Mouse (Mus musculus) heart, embryonic 13.5 days (tissue): Measurements from ENCODE around the gene Marveld1. TPM values are rescaled to one million over a fixed set of nuclear protein-coding genes. Genes with fewer than 3 reads are reported as not detected.

Experiments
- ATAC-seq: fragments of 200-750 bp; cut with Nextera tagmentation; 2 replicates; pipeline ENCODE4 v1.8.0; 2017; ENCODE audit warnings: moderate TSS enrichment; ENCODE audit not compliant: insufficient number of reproducible peaks, low FRiP score, low TSS enrichment; ENCODE audit errors: extremely low read depth
- H3K27ac ChIP-seq: fragments of 300-500 bp; sonication (generic); replicated peaks from 2 replicates; pipeline ENCODE4 v1.5.1; 2015; ENCODE audit warnings: moderate library complexity, mild to moderate bottlenecking, inconsistent platforms
- H3K27me3 ChIP-seq: fragments of 300-500 bp; sonication (generic); replicated peaks from 2 replicates; pipeline ENCODE4 v1.6.1; 2015; ENCODE audit warnings: mild to moderate bottlenecking, inconsistent platforms
- H3K36me3 ChIP-seq: fragments of 300-500 bp; sonication (generic); 2 replicates; pipeline ENCODE4 v1.6.1; 2015; ENCODE audit warnings: mild to moderate bottlenecking, inconsistent platforms
- H3K4me1 ChIP-seq: fragments of 300-500 bp; sonication (generic); 2 replicates; pipeline ENCODE4 v1.6.1; 2015; ENCODE audit warnings: inconsistent platforms
- H3K4me2 ChIP-seq: fragments of 300-500 bp; sonication (generic); 2 replicates; pipeline ENCODE4 v1.6.1; 2015; ENCODE audit warnings: inconsistent platforms, mild to moderate bottlenecking, moderate library complexity
- H3K4me3 ChIP-seq: fragments of 300-500 bp; sonication (generic); 2 replicates; pipeline ENCODE4 v1.5.1; 2015; ENCODE audit warnings: moderate library complexity, mild to moderate bottlenecking, inconsistent platforms
- H3K9ac ChIP-seq: fragments of 300-500 bp; sonication (generic); 2 replicates; pipeline ENCODE4 v1.6.1; 2015; ENCODE audit warnings: inconsistent platforms, mild to moderate bottlenecking, moderate library complexity
- H3K9me3 ChIP-seq: fragments of 300-500 bp; sonication (generic); 2 replicates; pipeline ENCODE4 v1.6.1; 2016; ENCODE audit warnings: inconsistent platforms
- WGBS: fragments of 180-500 bp; shearing (Covaris S2); methylation state at CpG from one replicate; pipeline ENCODE4 v1.1.7; 2015; ENCODE audit warnings: mixed read lengths; 5-methylcytosine and 5-hydroxymethylcytosine counted together
- polyA plus RNA-seq: library from polyadenylated mRNA; unstranded; fragments of >200 nt; fragmentation: Nextera tagmentation; extraction: Ambion mirVana; gene quantifications from 2 replicates; pipeline ENCODE4 v1.2.1, GENCODE M21; 2015

Marveld1 gene
- 7.4 and 7.7 TPM in 2 replicates for polyA plus RNA-seq

GRCm38 (mm10) chr19:42147170-42147768 lies at the start of gene Marveld1:
Marveld1 (plus strand) TSS chr19:42147400.
- WGBS, result under 1% methylated on average over 30 of the region's 57 CpGs
- no peaks in the 10 kb centered on the region; the same call in 1 of the 2 replicates for H3K27me3 ChIP-seq
- H3K9me3 ChIP-seq, result no peaks in the 10 kb centered on the region
- H3K4me3 ChIP-seq, result peak within 1 kb of the TSS; percentile 81
- H3K9ac ChIP-seq, result peak within 1 kb of the TSS; percentile 97
- peaks cover 59% of the 10 kb centered on the region for H3K4me1 ChIP-seq
- peak within 1 kb of the TSS; percentile 93 for H3K4me2 ChIP-seq
- H3K27ac ChIP-seq, result peak within 1 kb of the TSS; percentile 93
- peak; percentile 62; the same call in 1 of the 2 replicates for ATAC-seq
- H3K36me3 ChIP-seq, result peaks cover 18% of the 10 kb centered on the region

DNA sequence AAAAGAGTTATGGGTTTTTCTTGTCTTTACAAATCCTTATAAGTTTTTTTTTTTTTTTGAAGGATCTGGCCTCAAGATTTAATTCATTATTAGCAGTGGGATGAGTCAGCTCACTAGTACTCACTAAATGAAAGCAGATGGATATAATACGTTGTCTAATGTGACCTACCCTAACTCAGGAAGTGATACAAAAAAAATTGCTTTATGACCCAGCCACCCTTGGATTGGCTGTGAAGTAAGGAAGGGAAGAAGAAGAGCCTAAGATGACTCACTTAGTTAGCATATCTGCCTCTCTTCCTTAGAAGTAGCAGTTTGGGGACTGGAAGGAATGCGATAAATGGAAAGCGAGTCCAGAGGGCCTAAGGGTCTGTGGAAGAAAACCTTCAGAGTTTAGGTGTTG lies 47.8 kb upstream of the Marveld1 start:
- H3K27ac ChIP-seq, result no peak overlapping the region
- no peak overlapping the region for H3K4me2 ChIP-seq
- no peaks in the 10 kb centered on the region for H3K9me3 ChIP-seq
- H3K4me1 ChIP-seq, result no peaks in the 10 kb centered on the region
- whole genome bisulfite sequencing, result 78% methylated on average over 3 of the region's 3 CpGs
- H3K36me3 ChIP-seq, result peaks cover 41% of the 10 kb centered on the region
- no peak for ATAC-seq
- H3K27me3 ChIP-seq, result no peaks in the 10 kb centered on the region
- no peak overlapping the region for H3K4me3 ChIP-seq
- no peak overlapping the region for H3K9ac ChIP-seq

- H3K9ac ChIP-seq, result no peak overlapping the region
- peaks cover 54% of the 10 kb centered on the region for H3K36me3 ChIP-seq
- H3K4me2 ChIP-seq, result no peak overlapping the region
- no peaks in the 10 kb centered on the region for H3K9me3 ChIP-seq
- H3K27ac ChIP-seq, result no peak overlapping the region
- ATAC-seq, result no peak
- no peak overlapping the region for H3K4me3 ChIP-seq
- no peaks in the 10 kb centered on the region for H3K27me3 ChIP-seq
- H3K4me1 ChIP-seq, result no peaks in the 10 kb centered on the region
- 89% methylated on average over 9 of the region's 9 CpGs for WGBS
Measured at GRCm38 (mm10) chr19:42104681-42105080, 42.5 kb upstream of the Marveld1 start.

GRCm38 (mm10) chr19:42115783-42116335 lies 31.3 kb upstream of the Marveld1 start:
- no peaks in the 10 kb centered on the region for H3K27me3 ChIP-seq
- H3K4me3 ChIP-seq, result no peak overlapping the region
- no peak overlapping the region for H3K27ac ChIP-seq
- ATAC-seq, result no peak
- peaks cover 83% of the 10 kb centered on the region for H3K36me3 ChIP-seq
- no peaks in the 10 kb centered on the region for H3K9me3 ChIP-seq
- 86% methylated on average over 4 of the region's 4 CpGs for WGBS
- H3K4me1 ChIP-seq, result no peaks in the 10 kb centered on the region
- no peak overlapping the region for H3K9ac ChIP-seq
- H3K4me2 ChIP-seq, result no peak overlapping the region

DNA sequence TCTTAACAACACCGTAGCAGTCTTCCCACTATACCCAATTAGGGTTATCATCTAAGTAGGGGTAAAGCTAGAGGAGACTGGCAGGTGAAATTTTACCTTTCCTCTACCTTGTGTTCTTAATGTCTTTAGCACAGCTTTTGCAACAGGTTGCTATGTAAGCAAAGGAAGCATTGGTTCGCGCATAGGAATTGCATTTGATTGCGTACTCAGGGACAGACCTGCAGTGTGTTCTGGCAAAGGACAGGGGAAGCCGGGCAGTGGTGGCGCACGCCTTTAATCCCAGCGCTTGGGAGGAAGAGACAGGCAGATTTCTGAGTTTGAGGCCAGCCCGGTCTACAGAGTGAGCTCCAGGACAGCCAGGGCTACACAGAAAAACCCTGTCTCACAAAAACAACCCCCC lies 29.1 kb upstream of the Marveld1 start:
- H3K4me3 ChIP-seq, result no peak overlapping the region
- H3K27ac ChIP-seq, result no peak overlapping the region
- 95% methylated on average over 9 of the region's 9 CpGs for WGBS
- no peak overlapping the region for H3K9ac ChIP-seq
- H3K4me2 ChIP-seq, result no peak overlapping the region
- no peaks in the 10 kb centered on the region for H3K27me3 ChIP-seq
- H3K9me3 ChIP-seq, result no peaks in the 10 kb centered on the region
- H3K4me1 ChIP-seq, result no peaks in the 10 kb centered on the region
- peaks cover 95% of the 10 kb centered on the region for H3K36me3 ChIP-seq
- no peak for ATAC-seq

GRCm38 (mm10) chr19:42118596-42118995 lies 28.6 kb upstream of the Marveld1 start:
- no peak overlapping the region for H3K9ac ChIP-seq

GRCm38 (mm10) chr19:42120451-42120850 lies 26.7 kb upstream of the Marveld1 start:
- Histone ChIP-seq H3K4me1 (peaks cover 15% of the 10 kb centered on the region), H3K27ac (no peak overlapping the region), H3K9me3 (no peaks in the 10 kb centered on the region), H3K4me2 (no peak overlapping the region), H3K9ac (no peak overlapping the region), H3K27me3 (no peaks in the 10 kb centered on the region), H3K4me3 (no peak overlapping the region), H3K36me3 (peaks cover 94% of the 10 kb centered on the region)
- 86% methylated on average over 8 of the region's 8 CpGs for WGBS
- ATAC-seq, result no peak

More at GRCm38 (mm10) chr19:42118596-42118995, 28.6 kb upstream of the Marveld1 start:
- Histone ChIP-seq H3K27ac (no peak overlapping the region), H3K4me3 (no peak overlapping the region), H3K4me2 (no peak overlapping the region), H3K36me3 (peaks cover 95% of the 10 kb centered on the region), H3K9me3 (no peaks in the 10 kb centered on the region), H3K27me3 (no peaks in the 10 kb centered on the region), H3K4me1 (0 out of 2 replicates have a peak, but pooled peaks cover 2% of the 10 kb centered on the region)
- WGBS, result 75% methylated on average over 5 of the region's 5 CpGs
- no peak for ATAC-seq

DNA sequence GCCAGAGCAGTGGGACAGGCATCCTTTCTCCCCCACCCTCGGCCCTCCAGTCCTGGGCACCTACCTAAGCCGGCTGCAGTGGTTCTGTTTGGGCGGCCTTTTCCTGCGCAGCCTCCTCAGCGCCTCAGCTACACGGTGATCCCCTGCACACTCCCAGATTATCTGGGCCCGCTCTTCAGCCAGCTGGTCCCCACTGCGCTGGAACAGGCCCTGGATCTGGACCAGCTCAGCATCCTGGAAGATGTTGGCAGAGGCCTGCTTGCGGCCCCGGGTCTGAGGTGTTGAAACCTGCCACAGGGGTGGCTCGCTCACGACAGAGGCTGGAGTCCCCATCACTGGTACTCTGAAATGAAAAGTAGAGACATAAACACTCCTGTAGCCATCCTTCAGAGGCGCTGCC lies 22.5 kb upstream of the Marveld1 start:
- Histone ChIP-seq H3K4me2 (no peak overlapping the region), H3K27ac (no peak overlapping the region), H3K4me3 (no peak overlapping the region), H3K9ac (no peak overlapping the region), H3K36me3 (peaks cover 54% of the 10 kb centered on the region), H3K4me1 (peaks cover 50% of the 10 kb centered on the region), H3K9me3 (no peaks in the 10 kb centered on the region), H3K27me3 (no peaks in the 10 kb centered on the region)
- WGBS, result 74% methylated on average over 13 of the region's 13 CpGs
- no peak for ATAC-seq

GRCm38 (mm10) chr19:42125501-42126218 lies 21.5 kb upstream of the Marveld1 start:
- Histone ChIP-seq H3K9me3 (no peaks in the 10 kb centered on the region), H3K4me3 (no peak overlapping the region), H3K9ac (0 out of 2 replicates have a peak overlapping the region, but pooled peaks have one; percentile 0), H3K4me2 (peak overlapping the region; percentile 10; the same call in 1 of the 2 replicates), H3K27ac (peak overlapping the region; percentile 46), H3K27me3 (no peaks in the 10 kb centered on the region), H3K4me1 (peaks cover 58% of the 10 kb centered on the region), H3K36me3 (peaks cover 44% of the 10 kb centered on the region)
- 62% methylated on average over 11 of the region's 11 CpGs for WGBS
- no peak for ATAC-seq

GRCm38 (mm10) chr19:42126219-42126605 lies 21.0 kb upstream of the Marveld1 start:
- peak overlapping the region; percentile 10; the same call in 1 of the 2 replicates for H3K4me2 ChIP-seq
- no peaks in the 10 kb centered on the region for H3K27me3 ChIP-seq
- no peak overlapping the region for H3K4me3 ChIP-seq
- H3K9me3 ChIP-seq, result no peaks in the 10 kb centered on the region
- WGBS, result 83% methylated on average over 6 of the region's 6 CpGs
- H3K27ac ChIP-seq, result peak overlapping the region; percentile 46
- peaks cover 39% of the 10 kb centered on the region for H3K36me3 ChIP-seq
- ATAC-seq, result no peak
- H3K9ac ChIP-seq, result 0 out of 2 replicates have a peak overlapping the region, but pooled peaks have one; percentile 0
- H3K4me1 ChIP-seq, result peaks cover 58% of the 10 kb centered on the region

GRCm38 (mm10) chr19:42127024-42127423 lies 20.2 kb upstream of the Marveld1 start:
- WGBS, result 84% methylated on average over 5 of the region's 5 CpGs
- Histone ChIP-seq H3K36me3 (peaks cover 31% of the 10 kb centered on the region), H3K4me1 (peaks cover 58% of the 10 kb centered on the region), H3K4me2 (peak overlapping the region; percentile 96), H3K27me3 (no peaks in the 10 kb centered on the region), H3K9me3 (no peaks in the 10 kb centered on the region), H3K9ac (no peak overlapping the region), H3K27ac (no peak overlapping the region), H3K4me3 (no peak overlapping the region)
- no peak for ATAC-seq
